Mouse (Mus musculus) ES-E14 (cell line): ENCODE data around the gene Hephl1.

Source experiments
- HCFC1 ChIP-seq: IDR thresholded peaks from 2 replicates; pipeline ENCODE4 v1.6.1; 2012; ENCODE audit warnings: low read length, inconsistent platforms, borderline replicate concordance; ENCODE audit not compliant: insufficient read depth
- MAFK ChIP-seq: IDR thresholded peaks from 2 replicates; pipeline ENCODE4 v1.6.1; 2014; ENCODE audit warnings: mild to moderate bottlenecking, low read depth, low read length, inconsistent platforms; ENCODE audit not compliant: insufficient read depth

DNA sequence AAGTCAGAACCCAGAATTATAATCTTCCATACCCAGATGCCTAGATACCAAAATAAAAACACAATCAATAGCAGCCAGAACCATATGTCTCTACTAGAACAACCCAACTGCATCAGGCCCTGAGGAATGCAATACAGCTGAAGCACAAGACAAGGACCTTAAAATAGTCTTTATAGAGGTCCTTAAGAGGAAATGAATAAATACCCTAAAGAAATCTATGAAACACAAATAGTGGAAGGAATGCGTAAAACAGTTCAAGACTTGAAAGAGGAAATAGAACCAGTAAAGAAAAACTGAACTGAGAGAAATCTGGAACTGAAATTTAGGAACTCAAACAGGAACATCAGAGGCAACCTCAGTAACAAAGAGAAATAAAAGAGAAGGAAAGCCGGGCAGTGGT is 14.0 kb upstream of the Hephl1 start:
- no peak for TF ChIP-seq HCFC1
- no peak for TF ChIP-seq MAFK
